Mouse (Mus musculus) lung, adult 2 months (tissue): ENCODE measurements around the gene Pelo.

Experiments used
- CTCF ChIP-seq: fragments of 200-500 bp; IDR thresholded peaks from 2 replicates; pipeline ENCODE4 v1.5.1; 2011; ENCODE audit warnings: mild to moderate bottlenecking, low read length, control low read depth; ENCODE audit not compliant: insufficient read depth
- POLR2A ChIP-seq: fragments of 200-500 bp; IDR thresholded peaks from 2 replicates; pipeline ENCODE4 v1.6.1; 2011; ENCODE audit warnings: low read depth, mild to moderate bottlenecking, control low read depth, low read length, borderline replicate concordance; ENCODE audit errors: extremely low read depth

- TF ChIP-seq POLR2A (no peak), CTCF (no peak)
Observed at GRCm38 (mm10) chr13:115067324-115067967, 22.5 kb downstream of the Pelo start.
